In the genomic region with DNA sequence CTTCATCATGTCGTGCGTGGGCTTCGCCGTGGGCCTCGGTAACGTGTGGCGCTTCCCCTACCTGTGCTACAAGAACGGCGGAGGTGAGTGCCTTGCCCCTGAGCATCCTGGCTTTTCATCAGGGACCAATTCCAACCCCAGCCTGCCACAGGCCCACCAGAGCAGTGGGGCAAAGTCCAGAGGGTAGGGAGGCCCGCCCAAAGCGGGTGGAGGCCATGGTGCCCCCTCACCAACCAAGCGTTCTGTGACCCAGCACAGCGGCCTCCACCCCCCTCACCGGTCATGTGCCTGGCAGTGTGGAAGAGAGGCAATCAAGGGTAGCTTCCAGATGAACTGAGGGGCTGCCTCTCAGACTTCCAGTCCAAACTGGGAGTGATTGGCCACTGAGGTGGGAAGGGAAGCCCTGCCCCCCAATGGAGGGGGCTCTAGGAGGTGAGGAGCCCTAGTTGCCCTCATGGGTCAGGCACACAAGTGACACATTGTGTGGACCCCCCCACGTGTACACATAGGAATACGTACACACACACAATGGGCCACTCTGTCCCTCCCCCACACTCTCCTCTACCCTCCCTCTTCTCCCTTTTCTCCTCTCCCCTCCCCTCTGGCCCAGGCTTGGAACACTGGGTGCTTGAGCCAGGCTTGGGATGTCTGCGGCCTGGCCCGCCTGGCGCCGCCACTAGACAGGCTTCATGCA, we compare ENCODE assay signal across 8 mouse cellular contexts. TPM values are rescaled to one million over a fixed set of nuclear protein-coding genes. Genes with fewer than 3 reads are reported as not detected.
A peak's percentile ranks its signal among the peaks of the same experiment; 100 is the strongest.
DNase-seq lines count a peak whose midpoint lies in the region; ATAC-seq lines count a peak whose summit lies in the region.

No protein-coding gene starts in this region.

- peaks cover 85% of the 10 kb centered on the region for H3K27me3 ChIP-seq in megakaryocyte, embryonic 14.5 days (replicated peaks)
- peaks cover 22% of the 10 kb centered on the region for H3K27me3 ChIP-seq in heart, embryonic 12.5 days (replicated peaks)
- H3K27me3 ChIP-seq in kidney, embryonic 16.5 days (ENCODE audit: insufficient read depth, low read length) = no peaks in the 10 kb centered on the region; the same call in 1 of the 2 replicates

- 28% methylated on average over 20 of the region's 20 CpGs for WGBS in heart, embryonic 12.5 days
- WGBS in kidney, embryonic 16.5 days = 22% methylated on average over 20 of the region's 20 CpGs

- DNase-seq in embryo, embryonic 10 days (ENCODE audit: low spot score) = peak; percentile 24
- peak; percentile 17 for DNase-seq in lung, postnatal 14 days
- DNase-seq in testis, postnatal 14 days (ENCODE audit: low spot score) = peak; percentile 17
- DNase-seq in spleen, adult 18-20 months = no peak

- H3K9me3 ChIP-seq in megakaryocyte, embryonic 14.5 days = peaks cover 8% of the 10 kb centered on the region; the same call in 1 of the 2 replicates
- no peaks in the 10 kb centered on the region for H3K9me3 ChIP-seq in heart, embryonic 12.5 days (replicated peaks)
- H3K9me3 ChIP-seq in kidney, embryonic 16.5 days (ENCODE audit: low read length) = no peaks in the 10 kb centered on the region

- ATAC-seq in megakaryocyte, adult 5-6 weeks (ENCODE audit: poor library complexity, severe bottlenecking) = no peak
- ATAC-seq in heart, embryonic 12.5 days (ENCODE audit: insufficient number of reproducible peaks, low FRiP score) = peak; percentile 20
- peak; percentile 70 for ATAC-seq in kidney, embryonic 16.5 days (ENCODE audit: low FRiP score, low TSS enrichment)

- peaks cover 5% of the 10 kb centered on the region for H3K36me3 ChIP-seq in megakaryocyte, embryonic 14.5 days (replicated peaks; ENCODE audit: low read length)
- peaks cover 33% of the 10 kb centered on the region for H3K36me3 ChIP-seq in heart, embryonic 12.5 days
- 0 out of 2 replicates have a peak, but pooled peaks cover 9% of the 10 kb centered on the region for H3K36me3 ChIP-seq in kidney, embryonic 16.5 days (ENCODE audit: insufficient read depth, low read length)

- H3K4me3 ChIP-seq in megakaryocyte, embryonic 14.5 days (replicated peaks) = peak overlapping the region; percentile 89
- peak overlapping the region; percentile 80 for H3K4me3 ChIP-seq in heart, embryonic 12.5 days
- peak overlapping the region; percentile 65 for H3K4me3 ChIP-seq in kidney, embryonic 16.5 days (ENCODE audit: low read length)

- peaks cover 20% of the 10 kb centered on the region for H3K4me1 ChIP-seq in megakaryocyte, embryonic 14.5 days
- peaks cover 14% of the 10 kb centered on the region for H3K4me1 ChIP-seq in heart, embryonic 12.5 days (replicated peaks)
- peaks cover 11% of the 10 kb centered on the region for H3K4me1 ChIP-seq in kidney, embryonic 16.5 days (ENCODE audit: insufficient read depth, low read length)

- peak overlapping the region; percentile 77 for H3K4me2 ChIP-seq in heart, embryonic 12.5 days
- peak overlapping the region; percentile 64 for H3K4me2 ChIP-seq in kidney, embryonic 16.5 days (replicated peaks; ENCODE audit: low read depth, low read length)

- H3K27ac ChIP-seq in heart, embryonic 12.5 days (ENCODE audit: poor library complexity, severe bottlenecking) = peak overlapping the region; percentile 85
- peak overlapping the region; percentile 58; the same call in 1 of the 2 replicates for H3K27ac ChIP-seq in kidney, embryonic 16.5 days (ENCODE audit: low read length)

- H3K9ac ChIP-seq in heart, embryonic 12.5 days = peak overlapping the region; percentile 92
- peak overlapping the region; percentile 80 for H3K9ac ChIP-seq in kidney, embryonic 16.5 days (replicated peaks; ENCODE audit: low read length)

RNA-seq across cellular contexts. Expression of gene Slc6a8, which starts 1.2 kb away (rescaled TPM):
- polyA plus RNA-seq in megakaryocyte, embryonic 14.5 days (2012; ENCODE audit: insufficient read depth, low replicate concordance) = 0.78 and 3.9 TPM in 2 replicates
- total RNA-seq in megakaryocyte, adult 5-6 weeks (2015) = not detected in 2 replicates
- total RNA-seq in megakaryocyte, adult 5-6 weeks (2017) = 1.1 TPM in 1 of 2 replicates, not detected in the other
- 8.8 and 9.8 TPM in 2 replicates for polyA plus RNA-seq in heart, embryonic 12.5 days (2016; fragmentation: Nextera tagmentation; extraction: Ambion mirVana)
- 7.0 and 8.7 TPM in 2 replicates for polyA plus RNA-seq in kidney, embryonic 16.5 days (2015; fragmentation: Nextera tagmentation; extraction: Ambion mirVana)

RNA-seq across cellular contexts. Expression of gene Pnck, which starts 14.2 kb away (rescaled TPM):
- not detected in 2 replicates for polyA plus RNA-seq in megakaryocyte, embryonic 14.5 days (2012; ENCODE audit: insufficient read depth, low replicate concordance)
- total RNA-seq in megakaryocyte, adult 5-6 weeks (2015) = 0.59 TPM in 1 of 2 replicates, not detected in the other
- total RNA-seq in megakaryocyte, adult 5-6 weeks (2017) = not detected in 2 replicates
- 10.7 and 11.0 TPM in 2 replicates for polyA plus RNA-seq in heart, embryonic 12.5 days (2016; fragmentation: Nextera tagmentation; extraction: Ambion mirVana)
- polyA plus RNA-seq in kidney, embryonic 16.5 days (2015; fragmentation: Nextera tagmentation; extraction: Ambion mirVana) = 15.8 and 20.6 TPM in 2 replicates

RNA-seq across cellular contexts. Expression of gene Dusp9, which starts 34.9 kb away (rescaled TPM):
- polyA plus RNA-seq in megakaryocyte, embryonic 14.5 days (2012; ENCODE audit: insufficient read depth, low replicate concordance) = 0.57 and 1.4 TPM in 2 replicates
- 0.11 and 0.13 TPM in 2 replicates for total RNA-seq in megakaryocyte, adult 5-6 weeks (2015)
- total RNA-seq in megakaryocyte, adult 5-6 weeks (2017) = 0.16 TPM in 1 of 2 replicates, not detected in the other
- polyA plus RNA-seq in heart, embryonic 12.5 days (2016; fragmentation: Nextera tagmentation; extraction: Ambion mirVana) = 9.8 and 10.3 TPM in 2 replicates
- polyA plus RNA-seq in kidney, embryonic 16.5 days (2015; fragmentation: Nextera tagmentation; extraction: Ambion mirVana) = 28.9 and 30.5 TPM in 2 replicates

RNA-seq across cellular contexts. Expression of gene Bcap31, which starts 41.9 kb away (rescaled TPM):
- polyA plus RNA-seq in megakaryocyte, embryonic 14.5 days (2012; ENCODE audit: insufficient read depth, low replicate concordance) = 18.5 and 52.2 TPM in 2 replicates
- 211 and 214 TPM in 2 replicates for total RNA-seq in megakaryocyte, adult 5-6 weeks (2015)
- 157 and 173 TPM in 2 replicates for total RNA-seq in megakaryocyte, adult 5-6 weeks (2017)
- 154 and 176 TPM in 2 replicates for polyA plus RNA-seq in heart, embryonic 12.5 days (2016; fragmentation: Nextera tagmentation; extraction: Ambion mirVana)
- 276 and 282 TPM in 2 replicates for polyA plus RNA-seq in kidney, embryonic 16.5 days (2015; fragmentation: Nextera tagmentation; extraction: Ambion mirVana)

RNA-seq across cellular contexts. Expression of gene Abcd1, which starts 42.3 kb away (rescaled TPM):
- 35.2 and 45.1 TPM in 2 replicates for polyA plus RNA-seq in megakaryocyte, embryonic 14.5 days (2012; ENCODE audit: insufficient read depth, low replicate concordance)
- 80.0 and 82.4 TPM in 2 replicates for total RNA-seq in megakaryocyte, adult 5-6 weeks (2015)
- 32.7 and 35.7 TPM in 2 replicates for total RNA-seq in megakaryocyte, adult 5-6 weeks (2017)
- polyA plus RNA-seq in heart, embryonic 12.5 days (2016; fragmentation: Nextera tagmentation; extraction: Ambion mirVana) = 12.2 and 12.6 TPM in 2 replicates
- polyA plus RNA-seq in kidney, embryonic 16.5 days (2015; fragmentation: Nextera tagmentation; extraction: Ambion mirVana) = 16.2 and 17.4 TPM in 2 replicates

Comparison
In these comparisons a context has a peak if more than half of its experiments do, and no peak if none do; other contexts are left out.
1. DNase-seq: peak in embryo, embryonic 10 days (single experiment), lung, postnatal 14 days (single experiment) and testis, postnatal 14 days (single experiment); none in spleen, adult 18-20 months (0 of 2).
2. RNA of gene Pnck, which starts 14.2 kb away (polyA plus RNA-seq): 15.8 to 20.6 TPM in kidney, embryonic 16.5 days and 10.7 to 11.0 TPM in heart, embryonic 12.5 days; not detected in megakaryocyte, embryonic 14.5 days; every median in the first group is over 10 times any median in the second.
3. Peak in every context shown above with its lines, with median percentiles within 50 percentile points of each other: H3K4me3 ChIP-seq.